Mouse (Mus musculus) MEL (cell line): ENCODE results near the gene Mcur1. TPM values are rescaled to one million over a fixed set of nuclear protein-coding genes. Genes with fewer than 3 reads are reported as not detected.
A peak's percentile ranks its signal among the peaks of the same experiment; 100 is the strongest.

Experiments used
- DNase-seq: peaks from one replicate; pipeline ENCODE4 v3.0.0; 2011; ENCODE audit warnings: low read depth, low spot score
- H3K27ac ChIP-seq: 2 replicates; pipeline ENCODE4 v1.5.1; 2012; ENCODE audit warnings: low read depth, mild to moderate bottlenecking, control low read depth, low read length, moderate library complexity; ENCODE audit not compliant: control insufficient read depth
- H3K27me3 ChIP-seq, 2 experiments: fragments of 150-350 bp in 1 of 2; sonication (generic) in 1 of 2; 2 replicates each; pipeline ENCODE4 v1.6.1; 2012; ENCODE audit warnings: low read length in 2 of 2, mild to moderate bottlenecking in 2 of 2, improper control_type of control experiment in 1 of 2, moderate library complexity in 1 of 2; ENCODE audit not compliant: insufficient read depth in 2 of 2, control insufficient read depth in 1 of 2
- H3K36me3 ChIP-seq, 2 experiments: 2 replicates each; pipeline ENCODE4 v1.6.1; 2012 to 2014; ENCODE audit warnings: low read length in 2 of 2, improper control_type of control experiment in 1 of 2, inconsistent platforms in 1 of 2, mild to moderate bottlenecking in 1 of 2; ENCODE audit not compliant: insufficient read depth in 2 of 2, control insufficient read depth in 1 of 2
- H3K4me1 ChIP-seq, 2 experiments: fragments of 150-350 bp in 1 of 2; sonication (generic) in 1 of 2; 2 replicates each; pipeline ENCODE4 v1.6.1; 2012; ENCODE audit warnings: low read length in 2 of 2, improper control_type of control experiment in 1 of 2, mild to moderate bottlenecking in 1 of 2; ENCODE audit not compliant: insufficient read depth in 2 of 2, control insufficient read depth in 1 of 2
- H3K4me3 ChIP-seq, 2 experiments: fragments of 150-350 bp in 1 of 2; sonication (generic) in 1 of 2; 2 replicates each; pipeline ENCODE4 v1.5.1; 2012; ENCODE audit warnings: low read depth in 2 of 2, low read length in 2 of 2, mild to moderate bottlenecking in 2 of 2, moderate library complexity in 2 of 2, control low read depth in 1 of 2, improper control_type of control experiment in 1 of 2; ENCODE audit not compliant: control insufficient read depth in 1 of 2, insufficient read depth in 1 of 2
- H3K79me2 ChIP-seq: 2 replicates; pipeline ENCODE4 v1.6.1; 2012; ENCODE audit warnings: mild to moderate bottlenecking, low read length, moderate library complexity; ENCODE audit not compliant: control insufficient read depth, poor library complexity, insufficient read depth
- H3K9ac ChIP-seq: 2 replicates; pipeline ENCODE4 v1.6.1; 2012; ENCODE audit warnings: low read depth, mild to moderate bottlenecking, control low read depth, low read length, moderate library complexity; ENCODE audit not compliant: control insufficient read depth, poor library complexity, severe bottlenecking
- H3K9me3 ChIP-seq: fragments of 150-350 bp; sonication (generic); replicated peaks from 2 replicates; pipeline ENCODE4 v1.6.1; 2012; ENCODE audit warnings: mild to moderate bottlenecking, low read length, improper control_type of control experiment, moderate library complexity; ENCODE audit not compliant: insufficient read depth
- BHLHE40 ChIP-seq: IDR thresholded peaks from 2 replicates; pipeline ENCODE4 v1.6.1; 2012; ENCODE audit warnings: low read depth, mild to moderate bottlenecking, inconsistent platforms, low read length, improper control_type of control experiment, borderline replicate concordance
- CHD1 ChIP-seq: IDR thresholded peaks from 2 replicates; pipeline ENCODE4 v1.6.1; 2012; ENCODE audit warnings: low read depth, mild to moderate bottlenecking, inconsistent platforms, low read length, improper control_type of control experiment
- CTCF ChIP-seq, 3 experiments: IDR thresholded peaks in 2 of 3; conservative IDR thresholded peaks in 1 of 3; 2 replicates each; pipeline ENCODE4 v1.5.1; 2011 to 2012; ENCODE audit warnings: low read length in 3 of 3, low read depth in 2 of 3, mild to moderate bottlenecking in 2 of 3, improper control_type of control experiment in 1 of 3, inconsistent platforms in 1 of 3, mixed read lengths in 1 of 3, moderate library complexity in 1 of 3; ENCODE audit not compliant: control insufficient read depth in 1 of 3, insufficient read depth in 1 of 3, poor library complexity in 1 of 3, severe bottlenecking in 1 of 3
- E2F4 ChIP-seq: IDR thresholded peaks from 2 replicates; pipeline ENCODE4 v1.6.1; 2011; ENCODE audit warnings: low read depth, low read length, improper control_type of control experiment, borderline replicate concordance
- EP300 ChIP-seq, 2 experiments: IDR thresholded peaks; 2 replicates each; pipeline ENCODE4 v1.6.1; 2011; ENCODE audit warnings: improper control_type of control experiment in 2 of 2, low read length in 2 of 2, low read depth in 1 of 2, mild to moderate bottlenecking in 1 of 2
- ETS1 ChIP-seq: IDR thresholded peaks from 2 replicates; pipeline ENCODE4 v1.6.1; 2012; ENCODE audit warnings: low read depth, mild to moderate bottlenecking, inconsistent platforms, low read length, improper control_type of control experiment, moderate library complexity
- GABPA ChIP-seq: IDR thresholded peaks from 2 replicates; pipeline ENCODE4 v1.6.1; 2012; ENCODE audit warnings: low read depth, mild to moderate bottlenecking, inconsistent platforms, low read length, improper control_type of control experiment, moderate library complexity
- JUND ChIP-seq: IDR thresholded peaks from 2 replicates; pipeline ENCODE4 v1.6.1; 2011; ENCODE audit warnings: low read depth, mild to moderate bottlenecking, improper control_type of control experiment, low read length
- KAT2A ChIP-seq: conservative IDR thresholded peaks from 2 replicates; pipeline ENCODE4 v1.6.1; 2012; ENCODE audit warnings: low read depth, low read length, improper control_type of control experiment, inconsistent platforms
- MAZ ChIP-seq: IDR thresholded peaks from 2 replicates; pipeline ENCODE4 v1.6.1; 2012; ENCODE audit warnings: low read depth, mild to moderate bottlenecking, inconsistent platforms, low read length, improper control_type of control experiment
- MEF2A ChIP-seq: IDR thresholded peaks from 2 replicates; pipeline ENCODE4 v1.6.1; 2014; ENCODE audit warnings: low read depth, mild to moderate bottlenecking, inconsistent platforms, low read length, improper control_type of control experiment; ENCODE audit not compliant: poor library complexity, insufficient replicate concordance, severe bottlenecking; ENCODE audit errors: extremely low read depth
- MYB ChIP-seq: IDR thresholded peaks from 2 replicates; pipeline ENCODE4 v1.6.1; 2011; ENCODE audit warnings: mild to moderate bottlenecking, low read depth, low read length, improper control_type of control experiment
- MYC ChIP-seq: IDR thresholded peaks from 2 replicates; pipeline ENCODE4 v1.6.1; 2011; ENCODE audit warnings: low read depth, mild to moderate bottlenecking, low read length, improper control_type of control experiment, moderate library complexity
- POLR2AphosphoS2 ChIP-seq: IDR thresholded peaks from 2 replicates; pipeline ENCODE4 v1.6.1; 2011; ENCODE audit warnings: low read length, improper control_type of control experiment
- POLR2AphosphoS5 ChIP-seq: IDR thresholded peaks from 2 replicates; pipeline ENCODE4 v1.6.1; 2012; ENCODE audit warnings: low read depth, borderline replicate concordance, mild to moderate bottlenecking, inconsistent platforms, low read length, moderate library complexity, mixed read lengths
- RAD21 ChIP-seq: IDR thresholded peaks from 2 replicates; pipeline ENCODE4 v1.6.1; 2011; ENCODE audit warnings: mild to moderate bottlenecking, low read depth, low read length, improper control_type of control experiment
- RCOR1 ChIP-seq: IDR thresholded peaks from 2 replicates; pipeline ENCODE4 v1.6.1; 2012; ENCODE audit warnings: low read depth, mild to moderate bottlenecking, inconsistent platforms, low read length, improper control_type of control experiment
- SMC3 ChIP-seq: IDR thresholded peaks from 2 replicates; pipeline ENCODE4 v1.6.1; 2011; ENCODE audit warnings: low read depth, low read length, improper control_type of control experiment
- TAL1 ChIP-seq: IDR thresholded peaks from 2 replicates; pipeline ENCODE4 v1.6.1; 2012; ENCODE audit warnings: mild to moderate bottlenecking, inconsistent platforms, low read length, moderate library complexity, mixed read lengths
- TBP ChIP-seq: IDR thresholded peaks from 2 replicates; pipeline ENCODE4 v1.8.0; 2011; ENCODE audit warnings: low read depth, low read length, improper control_type of control experiment
- UBTF ChIP-seq: IDR thresholded peaks from 2 replicates; pipeline ENCODE4 v1.6.1; 2012; ENCODE audit warnings: low read depth, mild to moderate bottlenecking, inconsistent platforms, low read length, improper control_type of control experiment, moderate library complexity, borderline replicate concordance; ENCODE audit not compliant: insufficient read depth
- USF1 ChIP-seq: IDR thresholded peaks from 2 replicates; pipeline ENCODE4 v1.6.1; 2014; ENCODE audit warnings: low read depth, mild to moderate bottlenecking, inconsistent platforms, low read length, improper control_type of control experiment, moderate library complexity
- ZKSCAN1 ChIP-seq: IDR thresholded peaks from 2 replicates; pipeline ENCODE4 v1.6.1; 2012; ENCODE audit warnings: low read depth, mild to moderate bottlenecking, inconsistent platforms, low read length, improper control_type of control experiment, moderate library complexity
- ZMIZ1 ChIP-seq: IDR thresholded peaks from 2 replicates; pipeline ENCODE4 v1.6.1; 2012; ENCODE audit warnings: low read depth, mild to moderate bottlenecking, inconsistent platforms, low read length, improper control_type of control experiment, moderate library complexity
- ZNF384 ChIP-seq: IDR thresholded peaks from 2 replicates; pipeline ENCODE4 v1.6.1; 2012; ENCODE audit warnings: low read depth, mild to moderate bottlenecking, inconsistent platforms, low read length, improper control_type of control experiment
- polyA plus RNA-seq, 2 experiments: library from polyadenylated mRNA; stranded (reverse) in 1 of 2; unstranded in 1 of 2; fragments of >175 nt in 1 of 2; fragments of >200 nt in 1 of 2; gene quantifications; 2 replicates each; pipeline versions ENCODE4 v1.2.1 to v1.2.4; 2012; ENCODE audit warnings: low replicate concordance in 2 of 2, low read depth in 1 of 2; ENCODE audit not compliant: insufficient read length in 2 of 2, insufficient read depth in 1 of 2, missing spikeins in 1 of 2
- total RNA-seq: library from RNA; depleted of rRNA; stranded (reverse); fragments of 300-350 nt; gene quantifications from 2 replicates; pipeline ENCODE4 v1.2.3, GENCODE M21; 2012

The Mcur1 gene
- total and polyA plus RNA-seq, 3 experiments = 8.4 to 19.7 TPM; not detected in 1

DNA sequence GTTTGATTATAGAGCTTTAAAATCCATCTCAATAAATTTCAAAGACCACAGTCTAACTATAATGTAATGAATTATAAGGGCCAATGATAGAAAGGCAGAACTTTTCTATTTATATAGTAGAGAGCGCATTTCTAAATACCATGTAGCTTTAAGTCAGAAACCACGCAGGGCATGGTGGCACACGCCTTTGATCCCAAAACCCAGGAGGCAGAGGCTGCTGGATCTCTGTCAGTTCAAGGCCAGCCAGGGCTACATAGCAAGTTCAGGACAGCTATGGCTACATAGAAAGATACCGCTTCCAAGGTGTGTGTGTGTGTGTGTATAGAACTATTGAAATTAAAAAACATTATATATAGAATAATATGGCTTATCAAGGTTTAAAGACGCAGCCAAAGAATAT is 20.7 kb upstream of the Mcur1 start:
- Histone ChIP-seq H3K27ac (no peak overlapping the region), H3K9ac (no peak overlapping the region), H3K9me3 (no peaks in the 10 kb centered on the region), H3K27me3 (peaks cover 2% of the 10 kb centered on the region in 2 experiments; a peak in 2 of 4 replicates), H3K36me3 (no peaks in the 10 kb centered on the region), H3K79me2 (no peaks in the 10 kb centered on the region), H3K4me3 (no peak overlapping the region), H3K4me1 (no peaks in the 10 kb centered on the region)
- DNase-seq = no peak
- no peak for TF ChIP-seq MYC
- TF ChIP-seq RCOR1 = no peak
- TF ChIP-seq POLR2AphosphoS5 = no peak
- TF ChIP-seq POLR2AphosphoS2 = no peak
- no peak for TF ChIP-seq TBP
- TF ChIP-seq MEF2A = no peak
- TF ChIP-seq GABPA = no peak
- TF ChIP-seq USF1 = no peak
- no peak for TF ChIP-seq CTCF (IDR thresholded peaks at IDR 0.05 in 2 of 3, conservative IDR thresholded peaks at IDR 0.05 in 1 of 3; ENCODE audit: control insufficient read depth in 1 of 3, insufficient read depth in 1 of 3, low read depth in 2 of 3, low read length in 3 of 3, poor library complexity in 1 of 3, severe bottlenecking in 1 of 3)
- no peak for TF ChIP-seq EP300 (IDR thresholded peaks at IDR 0.05; ENCODE audit: low read depth in 1 of 2, low read length in 2 of 2)
- TF ChIP-seq ZNF384 = no peak
- TF ChIP-seq JUND = no peak
- no peak for TF ChIP-seq TAL1
- no peak for TF ChIP-seq E2F4
- no peak for TF ChIP-seq RAD21
- TF ChIP-seq UBTF = no peak
- no peak for TF ChIP-seq ETS1
- no peak for TF ChIP-seq BHLHE40
- no peak for TF ChIP-seq ZMIZ1
- TF ChIP-seq ZKSCAN1 = no peak

DNA sequence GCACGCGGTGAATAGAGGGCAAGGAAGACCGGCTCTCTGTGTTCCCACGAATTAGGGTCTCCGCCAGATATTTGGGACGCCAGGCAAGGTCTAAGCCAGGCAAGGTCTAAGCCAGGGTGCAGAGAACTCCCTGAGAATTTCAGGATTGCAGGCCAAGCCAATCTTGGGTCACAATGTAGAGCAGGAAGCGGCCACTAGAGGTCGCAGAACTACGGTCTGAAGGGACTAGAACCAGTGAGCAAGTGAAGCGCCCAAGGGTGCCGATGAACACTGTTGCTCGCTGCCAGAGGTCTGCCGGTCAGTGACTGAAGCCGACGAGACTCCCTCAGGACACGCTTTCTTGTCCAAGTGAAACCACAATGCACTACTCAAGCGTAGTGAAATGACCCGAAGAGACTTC is 19.7 kb upstream of the Mcur1 start:
- no peak for TF ChIP-seq MAZ
- TF ChIP-seq RAD21 = peak; percentile 48
- TF ChIP-seq CHD1 = no peak
- no peak for TF ChIP-seq ZMIZ1
- no peak for TF ChIP-seq TAL1
- peak; percentile 78 to 86 (median 81) for TF ChIP-seq CTCF (IDR thresholded peaks at IDR 0.05 in 2 of 3, conservative IDR thresholded peaks at IDR 0.05 in 1 of 3; ENCODE audit: control insufficient read depth in 1 of 3, insufficient read depth in 1 of 3, low read depth in 2 of 3, low read length in 3 of 3, poor library complexity in 1 of 3, severe bottlenecking in 1 of 3)
- no peak for TF ChIP-seq GABPA
- peak; percentile 63 for TF ChIP-seq SMC3
- no peak for TF ChIP-seq MYB
- TF ChIP-seq KAT2A = no peak
- Histone ChIP-seq H3K9me3 (no peaks in the 10 kb centered on the region), H3K9ac (no peak overlapping the region), H3K4me1 (no peaks in the 10 kb centered on the region), H3K27ac (no peak overlapping the region), H3K36me3 (no peaks in the 10 kb centered on the region), H3K79me2 (no peaks in the 10 kb centered on the region), H3K4me3 (no peak overlapping the region), H3K27me3 (peaks cover 2% of the 10 kb centered on the region in 2 experiments; a peak in 2 of 4 replicates)
- DNase-seq = peak; percentile 67
